Mouse (Mus musculus): ENCODE measurements at regions not wholly inside any gene's neighbourhood (a gene's known extent, or its start where the extent isn't known, plus 50 kb on each side); places are given as distances from the start of the nearest gene placed in this dataset.

DNA sequence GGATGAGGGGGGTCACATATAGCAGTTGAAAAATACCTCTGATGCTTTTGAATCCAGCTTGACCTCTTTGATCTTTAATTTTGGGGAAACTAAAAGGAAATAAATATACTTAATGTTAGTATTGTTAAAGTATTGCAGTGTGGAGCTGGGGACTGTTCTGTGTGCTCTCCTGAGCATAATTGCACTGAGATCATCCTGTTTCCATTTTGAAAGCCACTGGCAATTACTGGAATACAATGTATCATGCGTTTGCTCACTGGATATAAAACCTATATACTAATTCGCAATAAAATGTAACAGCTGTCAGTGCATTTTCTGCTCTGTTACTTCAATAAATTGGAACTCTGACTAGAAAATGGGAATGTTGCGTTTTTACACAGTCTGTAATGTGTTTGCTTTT lies 884.4 kb upstream of the Pou3f3 start:
- no peak for TF ChIP-seq CTCF (conservative IDR thresholded peaks at IDR 0.05; ENCODE audit: insufficient read depth, insufficient read length, low read depth, low read length)
- no peak for TF ChIP-seq POLR2A (IDR thresholded peaks at IDR 0.05; ENCODE audit: low read depth, low read length)
